ENCODE assay signal across 13 mouse cellular contexts in the genomic region with DNA sequence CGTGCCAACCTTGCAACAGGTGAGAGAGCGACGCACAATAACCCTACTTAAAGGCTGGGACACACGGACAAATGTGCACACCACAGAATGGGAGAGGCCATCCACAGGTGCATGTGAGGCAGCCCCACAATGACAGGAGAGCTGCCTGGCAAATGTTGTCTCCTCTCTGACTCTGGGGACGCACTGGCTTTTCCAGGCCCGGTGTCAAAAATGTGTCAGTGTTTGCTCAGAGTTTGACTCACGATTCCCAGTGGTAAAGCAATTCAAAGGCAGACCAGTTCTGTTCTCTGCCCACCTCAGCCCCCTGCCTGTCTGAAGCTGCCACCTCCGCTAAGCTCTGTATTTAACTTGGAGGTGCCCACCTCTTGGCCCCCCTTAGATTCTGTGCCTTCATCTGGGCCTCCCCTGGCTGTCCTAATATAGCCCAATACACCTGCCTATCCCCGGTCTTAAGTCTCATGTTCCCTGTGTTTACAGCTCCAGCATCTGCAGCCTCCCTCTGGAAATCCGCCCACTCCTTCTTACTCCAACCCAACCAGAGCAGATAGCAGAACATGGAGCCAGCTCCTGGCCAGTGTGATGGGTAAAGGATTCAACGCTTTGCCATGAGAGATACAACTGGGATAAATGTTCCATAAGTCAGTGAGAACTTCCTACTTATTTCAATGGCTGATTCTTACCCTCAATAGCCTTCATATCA.
DNase-seq lines count a peak whose midpoint lies in the region; ATAC-seq and TF ChIP-seq lines count a peak whose summit lies in the region.
"Had no signal": no experiment of that assay in that cellular context is flagged by ENCODE, and none has a peak within 500 bp of the region (broad histone marks: within the 10 kb centered on the region; RNA-seq: fewer than 3 reads in every experiment).

No protein-coding gene starts in this region.

- intact Hi-C loops in left cerebral cortex, adult 2 months (cut with DNase I): no loop called here

- ATAC-seq in megakaryocyte progenitor cell, adult 5-6 weeks (replicated peaks; ENCODE audit: poor library complexity): no peak
- ATAC-seq: forebrain, embryonic 13.5 days had no signal

- no peak for TF ChIP-seq CTCF in left cerebral cortex, adult 2 months (IDR thresholded peaks at IDR 0.05)

- DNase-seq in cerebellum, adult 9-10 months: peak; percentile 70
- DNase-seq in cerebellum, adult 18-20 months: no peak
- DNase-seq in left cerebral cortex, adult 2 months (ENCODE audit: extremely low spot score in 1 of 2, low spot score in 2 of 2): peak in 1 of 2 experiments; percentile 37
- no peak for DNase-seq in left cerebral cortex, adult 18-20 months (ENCODE audit: low spot score in 2 of 2)
- DNase-seq in cerebellum, postnatal 10 days: peak; percentile 65 to 69
- DNase-seq in heart, postnatal 4 days: peak; percentile 43
- DNase-seq in kidney, adult 18-20 months: no peak
- DNase-seq: kidney, adult 2 months; spleen, adult 18-20 months had no signal

- no peak overlapping the region for H3K4me3 ChIP-seq in left cerebral cortex, adult 2 months
- H3K4me3 ChIP-seq: embryonic facial prominence, embryonic 13.5 days; forebrain, embryonic 13.5 days; liver, embryonic 15.5 days had no signal

- peak overlapping the region; percentile 37; the same call in 1 of the 2 replicates for H3K27ac ChIP-seq in left cerebral cortex, adult 2 months
- H3K27ac ChIP-seq: embryonic facial prominence, embryonic 13.5 days; forebrain, embryonic 13.5 days; liver, embryonic 15.5 days had no signal

Comparison
In these comparisons a context has a peak if more than half of its experiments do, and no peak if none do; other contexts are left out.
1. DNase-seq: peak in cerebellum, adult 9-10 months (single experiment), cerebellum, postnatal 10 days (2 of 2) and heart, postnatal 4 days (single experiment); none in cerebellum, adult 18-20 months (0 of 2), left cerebral cortex, adult 18-20 months (0 of 2) and kidney, adult 18-20 months (single experiment).